Mouse (Mus musculus): ENCODE data around the gene Dvl1. TPM values are rescaled to one million over a fixed set of nuclear protein-coding genes. Genes with fewer than 3 reads are reported as not detected.

Gene Dvl1
- 89.3 and 201 TPM in 2 replicates for polyA plus RNA-seq (2012; ENCODE audit: low replicate concordance)

GRCm38 (mm10) chr4:155846871-155847578 is at the start of gene Dvl1:
TSS of gene Dvl1 (plus strand) at chr4:155847402.

GRCm38 (mm10) chr4:155802741-155803339 is 44.4 kb upstream of the Dvl1 start, which contains the start of gene Mrpl20:
TSS of gene Mrpl20 (plus strand) at chr4:155802878.

GRCm38 (mm10) chr4:155811929-155812664 is 35.1 kb upstream of the Dvl1 start, which contains the start of gene Ccnl2:
TSS of gene Ccnl2 (plus strand) at chr4:155812489.

GRCm38 (mm10) chr4:155831205-155831766 is 15.9 kb upstream of the Dvl1 start, which contains the start of gene Aurkaip1:
TSS of gene Aurkaip1 (plus strand) at chr4:155831272.

GRCm38 (mm10) chr4:155839483-155839910 is 7.7 kb upstream of the Dvl1 start, which contains the start of gene Mxra8:
TSS of gene Mxra8 (plus strand) at chr4:155839680.

GRCm38 (mm10) chr4:155863001-155863400 is 15.8 kb downstream of the Dvl1 start, which contains the start of gene Tas1r3:
TSS of gene Tas1r3 (minus strand) at chr4:155863362.

GRCm38 (mm10) chr4:155869317-155870033 is 22.3 kb downstream of the Dvl1 start, which contains the start of the genes Cptp and Ints11:
TSS of gene Cptp (minus strand) at chr4:155869440.
TSS of gene Ints11 (plus strand) at chr4:155869546.

GRCm38 (mm10) chr4:155891551-155892001 is 44.4 kb downstream of the Dvl1 start, which contains the start of the genes Pusl1 and Acap3:
TSS of gene Pusl1 (minus strand) at chr4:155891781.
TSS of gene Acap3 (plus strand) at chr4:155891822.

Other genes starting within 250 kb of the Dvl1 start
- gene Slc35e2, start 246.0 kb upstream of the Dvl1 start, polyA plus RNA-seq (2012; ENCODE audit: low replicate concordance) = 2.0 and 2.4 TPM in 2 replicates
- 86.9 and 98.8 TPM in 2 replicates for gene Cdk11b, start 222.5 kb upstream of the Dvl1 start, polyA plus RNA-seq (2012; ENCODE audit: low replicate concordance)
- gene Gm10563, start 202.0 kb upstream of the Dvl1 start, polyA plus RNA-seq (2012; ENCODE audit: low replicate concordance) = not detected in 2 replicates
- 1.5 and 2.2 TPM in 2 replicates for gene Mmp23, start 194.0 kb upstream of the Dvl1 start, polyA plus RNA-seq (2012; ENCODE audit: low replicate concordance)
- 38.8 and 73.8 TPM in 2 replicates for gene Mib2, start 178.2 kb upstream of the Dvl1 start, polyA plus RNA-seq (2012; ENCODE audit: low replicate concordance)
- 9.1 and 13.0 TPM in 2 replicates for gene Fndc10, start 153.1 kb upstream of the Dvl1 start, polyA plus RNA-seq (2012; ENCODE audit: low replicate concordance)
- gene Ssu72, start 142.6 kb upstream of the Dvl1 start, polyA plus RNA-seq (2012; ENCODE audit: low replicate concordance) = 37.5 and 73.4 TPM in 2 replicates
- 0.86 and 1.6 TPM in 2 replicates for gene Tmem240, start 112.6 kb upstream of the Dvl1 start, polyA plus RNA-seq (2012; ENCODE audit: low replicate concordance)
- 22.2 and 23.8 TPM in 2 replicates for gene Atad3a, start 86.3 kb upstream of the Dvl1 start, polyA plus RNA-seq (2012; ENCODE audit: low replicate concordance)
- gene Vwa1, start 72.7 kb upstream of the Dvl1 start, polyA plus RNA-seq (2012; ENCODE audit: low replicate concordance) = 0.28 and 1.3 TPM in 2 replicates
- gene Tmem88b, start 61.5 kb upstream of the Dvl1 start, polyA plus RNA-seq (2012; ENCODE audit: low replicate concordance) = 0.06 TPM in 1 of 2 replicates, not detected in the other
- 0.10 TPM in 1 of 2 replicates, not detected in the other for gene Ankrd65, start 57.0 kb upstream of the Dvl1 start, polyA plus RNA-seq (2012; ENCODE audit: low replicate concordance)
- gene Mrpl20, start 44.5 kb upstream of the Dvl1 start, polyA plus RNA-seq (2012; ENCODE audit: low replicate concordance) = 6.3 and 19.8 TPM in 2 replicates
- 56.5 and 59.9 TPM in 2 replicates for gene Ccnl2, start 34.9 kb upstream of the Dvl1 start, polyA plus RNA-seq (2012; ENCODE audit: low replicate concordance)
- gene Aurkaip1, start 16.1 kb upstream of the Dvl1 start, polyA plus RNA-seq (2012; ENCODE audit: low replicate concordance) = 177 and 209 TPM in 2 replicates
- gene Mxra8, start 7.7 kb upstream of the Dvl1 start, polyA plus RNA-seq (2012; ENCODE audit: low replicate concordance) = 2.6 and 5.3 TPM in 2 replicates
- 0.25 and 0.37 TPM in 2 replicates for gene Tas1r3, start 16.0 kb downstream of the Dvl1 start, polyA plus RNA-seq (2012; ENCODE audit: low replicate concordance)
- gene Cptp, start 22.0 kb downstream of the Dvl1 start, polyA plus RNA-seq (2012; ENCODE audit: low replicate concordance) = 1.6 and 4.5 TPM in 2 replicates
- 13.3 and 23.2 TPM in 2 replicates for gene Ints11, start 22.1 kb downstream of the Dvl1 start, polyA plus RNA-seq (2012; ENCODE audit: low replicate concordance)
- gene Pusl1, start 44.4 kb downstream of the Dvl1 start, polyA plus RNA-seq (2012; ENCODE audit: low replicate concordance) = 79.0 and 302 TPM in 2 replicates
- 30.5 and 52.0 TPM in 2 replicates for gene Acap3, start 44.4 kb downstream of the Dvl1 start, polyA plus RNA-seq (2012; ENCODE audit: low replicate concordance)
- gene Ube2j2, start 96.4 kb downstream of the Dvl1 start, polyA plus RNA-seq (2012; ENCODE audit: low replicate concordance) = 43.7 and 73.5 TPM in 2 replicates
- 28.3 and 36.5 TPM in 2 replicates for gene C1qtnf12, start 114.9 kb downstream of the Dvl1 start, polyA plus RNA-seq (2012; ENCODE audit: low replicate concordance)
- 2.3 and 3.4 TPM in 2 replicates for gene B3galt6, start 145.2 kb downstream of the Dvl1 start, polyA plus RNA-seq (2012; ENCODE audit: low replicate concordance)
- 64.0 and 98.8 TPM in 2 replicates for gene Sdf4, start 145.5 kb downstream of the Dvl1 start, polyA plus RNA-seq (2012; ENCODE audit: low replicate concordance)
- gene Tnfrsf4, start 166.4 kb downstream of the Dvl1 start, polyA plus RNA-seq (2012; ENCODE audit: low replicate concordance) = 10.9 and 18.7 TPM in 2 replicates
- 31.9 and 46.2 TPM in 2 replicates for gene Tnfrsf18, start 178.8 kb downstream of the Dvl1 start, polyA plus RNA-seq (2012; ENCODE audit: low replicate concordance)
- not detected in 2 replicates for gene Ttll10, start 212.0 kb downstream of the Dvl1 start, polyA plus RNA-seq (2012; ENCODE audit: low replicate concordance)

Data from hematopoietic multipotent progenitor cell, adult 10-12 weeks (in vitro differentiated cells).